Mouse (Mus musculus): ENCODE measurements around the gene 9930111J21Rik2. TPM values are rescaled to one million over a fixed set of nuclear protein-coding genes. Genes with fewer than 3 reads are reported as not detected.
"Not testable (repeated sequence)": the region's sequence is repeated elsewhere in the genome, so short reads cannot be mapped to it uniquely, and the experiment has no call there.

The 9930111J21Rik2 gene
- polyA plus RNA-seq, 1 experiment from 2014 or later, result 0.60 TPM

DNA sequence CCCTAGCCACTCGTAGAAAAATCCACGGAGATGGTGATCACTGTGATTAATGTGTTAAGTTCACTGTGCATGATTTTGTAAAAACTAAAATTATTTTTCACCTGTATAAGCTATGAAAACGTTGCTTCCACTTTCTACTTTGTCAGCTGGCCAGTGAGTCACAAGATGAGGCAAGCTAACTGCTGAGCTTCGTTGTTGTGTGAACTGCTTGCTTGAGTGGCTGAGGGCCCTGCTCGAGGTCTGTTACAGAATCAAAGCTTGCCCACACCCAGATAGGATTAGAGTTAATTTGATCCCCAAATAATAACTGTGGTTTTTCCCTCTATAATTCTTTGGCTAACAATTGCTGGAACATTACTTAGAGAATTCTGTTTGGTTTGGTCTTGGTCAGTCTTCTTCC lies 71.0 kb downstream of the 9930111J21Rik2 start:
- ATAC-seq (ENCODE audit: low FRiP score, low TSS enrichment); H3K4me3 ChIP-seq (ENCODE audit: low read length); H3K4me1 ChIP-seq (ENCODE audit: insufficient read depth, low read length); H3K27ac ChIP-seq (ENCODE audit: low read length); H3K36me3 ChIP-seq (ENCODE audit: insufficient read depth, low read length); H3K9ac ChIP-seq (replicated peaks; ENCODE audit: low read length); H3K4me2 ChIP-seq (replicated peaks; ENCODE audit: low read depth, low read length); H3K27me3 ChIP-seq (ENCODE audit: insufficient read depth, low read length); H3K9me3 ChIP-seq (ENCODE audit: low read length): not testable (repeated sequence)
- WGBS, result no CpG with 5 or more reads among the region's 5 CpGs

DNA sequence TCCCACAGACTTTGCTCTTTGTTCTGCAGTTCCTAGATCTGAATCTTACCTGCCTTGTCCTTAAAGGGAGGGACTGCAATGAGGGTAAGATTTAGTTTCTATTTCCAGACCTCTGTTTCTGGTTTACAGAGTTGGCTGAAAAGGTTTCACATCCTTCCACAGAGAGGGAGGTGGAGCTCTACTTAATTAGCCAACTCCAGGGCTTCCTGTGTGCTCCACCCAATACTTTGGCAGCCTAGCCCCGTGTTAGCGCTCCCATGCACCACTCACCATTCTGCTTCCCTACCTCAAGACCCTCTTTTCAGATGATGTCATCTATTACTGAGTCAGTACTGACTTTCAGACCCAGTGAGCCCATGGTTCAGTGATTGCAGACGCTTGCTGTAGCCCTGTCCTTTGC lies 71.8 kb downstream of the 9930111J21Rik2 start, which contains the start of gene 9930111J21Rik1:
TSS of gene 9930111J21Rik1 (minus strand) at position 148 of the 400 bp plus-strand sequence.
- ATAC-seq (ENCODE audit: low FRiP score, low TSS enrichment); H3K9me3 ChIP-seq (ENCODE audit: low read length); H3K9ac ChIP-seq (replicated peaks; ENCODE audit: low read length); H3K4me3 ChIP-seq (ENCODE audit: low read length); H3K4me1 ChIP-seq (ENCODE audit: insufficient read depth, low read length); H3K27me3 ChIP-seq (ENCODE audit: insufficient read depth, low read length); H3K27ac ChIP-seq (ENCODE audit: low read length); H3K4me2 ChIP-seq (replicated peaks; ENCODE audit: low read depth, low read length); H3K36me3 ChIP-seq (ENCODE audit: insufficient read depth, low read length): not testable (repeated sequence)
- WGBS, result no CpG with 5 or more reads among the region's 3 CpGs

DNA sequence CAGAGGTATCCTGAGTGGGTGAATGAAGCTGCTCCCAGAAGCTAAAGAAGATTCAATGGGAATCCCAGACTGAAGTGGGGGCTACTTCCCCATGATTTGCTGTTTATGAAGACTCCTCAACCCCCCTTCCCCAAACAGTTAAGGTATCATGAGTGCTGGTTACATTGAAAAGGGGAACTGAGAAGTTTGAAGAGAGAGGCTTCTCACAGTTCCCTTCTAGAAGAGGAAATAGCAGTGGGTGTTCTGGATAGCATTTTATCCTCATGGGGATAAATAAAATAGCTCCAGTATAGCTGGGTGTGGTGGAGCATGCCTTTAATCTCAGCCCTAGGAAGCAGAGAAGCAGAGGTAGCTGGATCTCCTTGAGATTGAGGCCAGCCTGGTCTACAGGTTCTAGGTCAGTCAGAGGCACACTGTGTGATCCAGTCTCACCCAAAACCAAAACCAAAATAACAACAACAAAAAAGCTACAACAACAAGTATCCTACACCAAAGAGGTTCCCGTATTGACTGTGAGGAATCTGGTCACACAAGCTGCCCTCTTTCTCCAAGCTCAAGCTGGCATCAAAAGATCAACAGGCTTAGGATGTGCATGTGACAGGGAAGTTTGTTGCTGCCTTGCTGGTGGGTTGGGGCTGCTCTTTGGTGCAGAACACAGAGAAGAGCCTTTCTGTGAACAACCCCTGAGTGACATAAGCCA lies 72.7 kb downstream of the 9930111J21Rik2 start, which contains the start of gene Olfr56:
TSS of gene Olfr56 (plus strand) at position 650 of the 700 bp plus-strand sequence.
- not testable (repeated sequence) for H3K27ac ChIP-seq (ENCODE audit: low read length); H3K9me3 ChIP-seq (ENCODE audit: low read length); H3K4me2 ChIP-seq (replicated peaks; ENCODE audit: low read depth, low read length); H3K4me3 ChIP-seq (ENCODE audit: low read length); H3K27me3 ChIP-seq (ENCODE audit: insufficient read depth, low read length); H3K36me3 ChIP-seq (ENCODE audit: insufficient read depth, low read length); H3K9ac ChIP-seq (replicated peaks; ENCODE audit: low read length); ATAC-seq (ENCODE audit: low FRiP score, low TSS enrichment); H3K4me1 ChIP-seq (ENCODE audit: insufficient read depth, low read length)
- WGBS, result no CpG with 5 or more reads among the region's 1 CpGs

DNA sequence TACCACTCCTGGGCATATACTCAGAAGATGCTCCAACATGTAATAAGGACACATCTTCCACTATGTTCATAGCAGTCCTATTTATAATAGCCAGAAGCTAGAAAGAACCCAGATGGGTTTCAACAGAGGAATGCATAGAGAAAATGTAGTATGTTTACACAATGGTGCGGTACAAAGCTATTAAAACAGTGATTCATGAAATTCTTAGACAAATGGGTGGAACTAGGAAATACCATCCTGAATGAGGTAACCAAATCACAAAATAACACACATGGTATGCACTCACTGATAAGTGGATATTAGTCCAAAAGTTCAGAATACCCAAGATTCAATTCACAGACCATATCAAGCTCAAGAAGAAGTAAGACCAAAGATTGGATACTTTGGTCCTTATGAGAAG lies 76.4 kb downstream of the 9930111J21Rik2 start:
- H3K4me2 ChIP-seq (replicated peaks; ENCODE audit: low read depth, low read length); H3K36me3 ChIP-seq (ENCODE audit: insufficient read depth, low read length); H3K4me1 ChIP-seq (ENCODE audit: insufficient read depth, low read length); H3K4me3 ChIP-seq (ENCODE audit: low read length); H3K9ac ChIP-seq (replicated peaks; ENCODE audit: low read length); H3K27me3 ChIP-seq (ENCODE audit: insufficient read depth, low read length); ATAC-seq (ENCODE audit: low FRiP score, low TSS enrichment); H3K9me3 ChIP-seq (ENCODE audit: low read length); H3K27ac ChIP-seq (ENCODE audit: low read length): not testable (repeated sequence)
- no CpG with 5 or more reads among the region's 1 CpGs for WGBS

Other genes starting within 250 kb of the 9930111J21Rik2 start
- 7.1 and 7.2 TPM in 2 replicates for gene Trim41, start 233.9 kb downstream of the 9930111J21Rik2 start, polyA plus RNA-seq (2015; fragmentation: Nextera tagmentation; extraction: Ambion mirVana)
- gene Trim7, start 225.1 kb downstream of the 9930111J21Rik2 start, polyA plus RNA-seq (2015; fragmentation: Nextera tagmentation; extraction: Ambion mirVana), result 4.4 and 4.8 TPM in 2 replicates
- 0.86 and 1.2 TPM in 2 replicates for gene Gm12184, start 224.6 kb downstream of the 9930111J21Rik2 start, polyA plus RNA-seq (2015; fragmentation: Nextera tagmentation; extraction: Ambion mirVana)
- 17.0 and 18.3 TPM in 2 replicates for gene Irgm1, start 179.6 kb downstream of the 9930111J21Rik2 start, polyA plus RNA-seq (2015; fragmentation: Nextera tagmentation; extraction: Ambion mirVana)
- gene Gm5431, start 149.0 kb downstream of the 9930111J21Rik2 start, polyA plus RNA-seq (2015; fragmentation: Nextera tagmentation; extraction: Ambion mirVana), result 0.09 and 0.21 TPM in 2 replicates
- gene Psme2b, start 105.1 kb downstream of the 9930111J21Rik2 start, polyA plus RNA-seq (2015; fragmentation: Nextera tagmentation; extraction: Ambion mirVana), result 3.8 and 6.9 TPM in 2 replicates
- 0.08 TPM in 1 of 2 replicates, not detected in the other for gene Olfr56, start 72.4 kb downstream of the 9930111J21Rik2 start, polyA plus RNA-seq (2015; fragmentation: Nextera tagmentation; extraction: Ambion mirVana)
- 0.54 and 0.76 TPM in 2 replicates for gene 9930111J21Rik1, start 71.8 kb downstream of the 9930111J21Rik2 start, polyA plus RNA-seq (2015; fragmentation: Nextera tagmentation; extraction: Ambion mirVana)
- gene Gm12185, start 59.0 kb downstream of the 9930111J21Rik2 start, polyA plus RNA-seq (2015; fragmentation: Nextera tagmentation; extraction: Ambion mirVana), result 0.03 TPM in 1 of 2 replicates, not detected in the other
- gene Tgtp1, start 57.1 kb downstream of the 9930111J21Rik2 start, polyA plus RNA-seq (2015; fragmentation: Nextera tagmentation; extraction: Ambion mirVana), result 0.49 and 0.50 TPM in 2 replicates
- 0.24 and 0.42 TPM in 2 replicates for gene Tgtp2, start 13.0 kb upstream of the 9930111J21Rik2 start, polyA plus RNA-seq (2015; fragmentation: Nextera tagmentation; extraction: Ambion mirVana)
- gene Ifi47, start 25.3 kb upstream of the 9930111J21Rik2 start, polyA plus RNA-seq (2015; fragmentation: Nextera tagmentation; extraction: Ambion mirVana), result 2.1 and 2.6 TPM in 2 replicates
- gene Olfr1396, start 63.6 kb upstream of the 9930111J21Rik2 start, polyA plus RNA-seq (2015; fragmentation: Nextera tagmentation; extraction: Ambion mirVana), result 0.12 TPM in 1 of 2 replicates, not detected in the other
- not detected in 2 replicates for gene Olfr1395, start 91.0 kb upstream of the 9930111J21Rik2 start, polyA plus RNA-seq (2015; fragmentation: Nextera tagmentation; extraction: Ambion mirVana)
- gene Olfr1394, start 103.1 kb upstream of the 9930111J21Rik2 start, polyA plus RNA-seq (2015; fragmentation: Nextera tagmentation; extraction: Ambion mirVana), result not detected in 2 replicates
- gene Btnl9, start 135.9 kb upstream of the 9930111J21Rik2 start, polyA plus RNA-seq (2015; fragmentation: Nextera tagmentation; extraction: Ambion mirVana), result 4.4 and 4.6 TPM in 2 replicates
- gene Zfp62, start 152.1 kb upstream of the 9930111J21Rik2 start, polyA plus RNA-seq (2015; fragmentation: Nextera tagmentation; extraction: Ambion mirVana), result 45.6 and 46.3 TPM in 2 replicates
- gene Mgat1, start 192.9 kb upstream of the 9930111J21Rik2 start, polyA plus RNA-seq (2015; fragmentation: Nextera tagmentation; extraction: Ambion mirVana), result 88.9 and 91.9 TPM in 2 replicates
- not detected in 2 replicates for gene Olfr1393, start 227.1 kb upstream of the 9930111J21Rik2 start, polyA plus RNA-seq (2015; fragmentation: Nextera tagmentation; extraction: Ambion mirVana)
- not detected in 2 replicates for gene Olfr1392, start 234.0 kb upstream of the 9930111J21Rik2 start, polyA plus RNA-seq (2015; fragmentation: Nextera tagmentation; extraction: Ambion mirVana)

Data from kidney, embryonic 16.5 days (tissue).